Mouse (Mus musculus): Measurements from ENCODE around the gene Metap1d.

The Metap1d gene

DNA sequence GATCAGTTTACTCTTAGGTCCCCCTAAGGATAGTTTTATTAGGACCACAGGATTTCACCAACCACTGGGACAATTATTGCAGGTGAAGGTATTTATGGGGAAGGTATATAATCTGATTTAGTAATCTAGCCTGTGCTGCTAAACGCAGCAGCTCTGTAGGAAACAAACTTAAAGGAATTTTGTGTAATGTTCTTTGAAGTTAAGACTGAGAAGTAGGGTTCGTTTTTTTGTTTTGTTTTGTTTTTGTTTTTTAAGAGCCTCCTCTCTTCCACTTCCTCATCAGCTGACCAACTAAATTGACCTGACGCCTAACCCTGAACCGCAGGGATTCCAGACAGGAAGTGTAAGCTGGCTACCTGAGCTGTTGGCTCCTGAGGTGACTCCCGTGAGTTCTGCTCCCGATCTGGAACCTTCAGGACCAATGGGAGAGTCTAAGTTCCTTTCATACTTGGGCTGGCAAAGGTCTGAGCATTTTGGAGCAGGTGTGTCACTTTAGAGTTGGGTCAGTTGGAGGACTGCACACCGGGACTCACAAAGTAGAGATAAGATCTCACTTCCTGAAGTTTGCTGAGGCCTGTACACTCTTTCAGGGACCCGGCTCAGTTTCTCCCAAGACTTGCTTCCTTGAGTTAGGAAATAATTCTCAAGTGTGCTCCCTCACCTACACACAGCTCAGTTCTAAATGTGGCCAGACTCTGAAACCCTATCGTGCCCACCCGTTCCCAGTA, 73.7 kb downstream of the Metap1d start:
- no peak for DNase-seq (ENCODE audit: low spot score in 2 of 2)

DNA sequence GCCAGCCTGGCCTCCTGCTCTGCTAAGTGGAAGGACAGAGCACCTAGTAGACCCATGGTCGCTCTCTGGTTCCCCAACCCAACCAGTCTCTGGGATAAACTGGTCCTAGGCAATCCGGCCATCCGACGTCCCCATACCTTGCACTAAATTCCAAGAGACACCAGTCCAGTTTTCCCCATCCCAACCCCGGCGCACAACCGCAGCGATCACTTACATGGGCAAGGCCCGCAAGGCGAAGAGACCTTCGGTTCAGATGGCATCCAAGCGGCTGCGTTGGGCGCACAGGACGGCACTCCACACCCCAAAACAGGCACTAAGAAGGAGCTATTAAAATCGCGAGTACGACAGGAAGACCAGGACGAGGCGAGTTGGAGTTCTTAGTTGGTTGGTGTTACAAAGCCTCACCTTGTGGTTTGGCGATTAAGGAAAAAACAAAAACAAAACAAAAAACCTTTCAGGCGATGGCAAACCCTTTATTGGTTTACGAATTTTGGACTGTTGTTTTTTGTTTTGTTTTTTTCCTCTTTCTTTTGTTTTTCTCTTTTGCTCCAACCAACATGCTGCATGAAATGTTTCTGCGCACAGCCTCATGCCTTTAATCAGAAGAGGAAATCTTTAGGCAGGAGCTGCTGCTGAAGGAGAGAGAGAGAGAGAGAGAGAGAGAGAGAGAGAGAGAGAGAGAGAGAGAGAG, 74.4 kb downstream of the Metap1d start:
- DNase-seq (ENCODE audit: low spot score in 2 of 2), result peak in 1 of 2 experiments; percentile 18

DNA sequence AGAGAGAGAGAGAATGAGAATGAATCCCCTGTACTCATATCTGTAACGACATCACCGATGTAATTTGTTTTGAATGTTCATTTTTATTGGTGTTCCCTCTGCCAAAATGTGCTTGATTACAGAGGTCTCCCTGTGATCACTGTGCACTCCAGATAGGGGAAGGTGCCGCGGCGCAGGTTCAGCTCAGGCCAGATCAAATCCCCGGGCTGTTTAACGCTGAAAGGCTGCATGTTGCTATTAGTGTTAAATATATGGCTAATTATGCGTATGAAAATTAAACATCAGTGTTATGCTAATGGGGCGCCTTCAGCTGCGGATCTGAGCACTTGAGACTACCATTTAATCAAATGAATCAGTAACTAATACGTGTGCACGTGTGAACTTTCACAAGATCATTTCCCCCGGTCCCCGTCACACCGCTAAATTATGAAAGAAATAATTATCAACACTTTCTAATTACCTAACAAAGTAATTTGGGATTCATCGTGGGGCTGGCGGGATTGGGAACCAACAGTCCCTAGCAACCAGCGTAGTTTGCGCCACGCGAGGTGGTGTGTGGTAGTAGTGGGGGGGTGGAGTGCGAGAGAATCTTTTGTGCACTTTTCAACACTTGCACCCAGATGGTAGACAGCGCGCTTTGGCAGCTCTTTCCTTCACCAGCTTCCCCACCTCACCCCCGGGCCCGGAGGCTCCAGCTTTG, 75.1 kb downstream of the Metap1d start, which contains the start of gene Dlx1:
Gene Dlx1, plus strand, starts transcription at position 100 of the 700 bp plus-strand sequence.
- DNase-seq (ENCODE audit: low spot score in 2 of 2), result peak in 1 of 2 experiments; percentile 18

DNA sequence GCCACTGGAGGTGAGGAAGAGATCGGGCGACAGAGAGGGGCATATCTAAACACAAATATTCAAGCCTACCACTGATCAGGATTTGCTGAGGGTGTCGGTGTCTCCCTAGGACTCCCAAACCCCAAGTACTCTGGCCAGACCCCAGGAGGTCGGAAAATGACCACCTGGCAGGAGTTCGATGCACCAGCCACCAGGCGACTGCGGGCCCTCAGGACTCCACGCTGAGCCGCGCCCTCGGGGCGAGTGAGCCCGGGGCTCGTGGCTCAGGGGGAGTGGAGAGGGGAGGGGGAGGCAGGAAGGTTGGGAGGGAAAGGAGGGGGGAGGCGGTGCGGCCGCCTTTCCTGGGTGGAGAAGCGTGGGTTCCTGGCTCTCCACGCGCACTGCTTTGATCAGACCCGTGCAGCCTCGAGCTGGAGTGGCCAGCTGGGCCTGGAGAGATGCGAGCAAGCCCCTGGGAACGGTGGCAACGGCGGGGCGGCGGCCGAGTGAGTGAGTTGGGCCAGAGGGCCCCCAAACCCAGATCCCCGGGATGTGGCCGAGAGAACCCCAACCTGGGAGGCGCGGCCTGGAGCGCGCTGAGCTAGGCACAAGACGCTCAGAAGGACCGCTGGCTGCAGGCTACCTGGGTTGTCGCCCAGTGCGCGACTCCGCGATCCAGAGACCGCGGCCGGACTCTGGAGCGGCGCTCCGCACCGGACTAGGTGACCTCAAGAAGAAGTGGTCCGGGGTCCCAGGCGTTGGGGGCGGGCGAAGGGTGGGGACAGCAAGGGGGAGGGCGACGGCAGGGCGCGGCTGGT, 75.8 kb downstream of the Metap1d start:
- peak in 1 of 2 experiments; percentile 27 for DNase-seq (ENCODE audit: low spot score in 2 of 2)

DNA sequence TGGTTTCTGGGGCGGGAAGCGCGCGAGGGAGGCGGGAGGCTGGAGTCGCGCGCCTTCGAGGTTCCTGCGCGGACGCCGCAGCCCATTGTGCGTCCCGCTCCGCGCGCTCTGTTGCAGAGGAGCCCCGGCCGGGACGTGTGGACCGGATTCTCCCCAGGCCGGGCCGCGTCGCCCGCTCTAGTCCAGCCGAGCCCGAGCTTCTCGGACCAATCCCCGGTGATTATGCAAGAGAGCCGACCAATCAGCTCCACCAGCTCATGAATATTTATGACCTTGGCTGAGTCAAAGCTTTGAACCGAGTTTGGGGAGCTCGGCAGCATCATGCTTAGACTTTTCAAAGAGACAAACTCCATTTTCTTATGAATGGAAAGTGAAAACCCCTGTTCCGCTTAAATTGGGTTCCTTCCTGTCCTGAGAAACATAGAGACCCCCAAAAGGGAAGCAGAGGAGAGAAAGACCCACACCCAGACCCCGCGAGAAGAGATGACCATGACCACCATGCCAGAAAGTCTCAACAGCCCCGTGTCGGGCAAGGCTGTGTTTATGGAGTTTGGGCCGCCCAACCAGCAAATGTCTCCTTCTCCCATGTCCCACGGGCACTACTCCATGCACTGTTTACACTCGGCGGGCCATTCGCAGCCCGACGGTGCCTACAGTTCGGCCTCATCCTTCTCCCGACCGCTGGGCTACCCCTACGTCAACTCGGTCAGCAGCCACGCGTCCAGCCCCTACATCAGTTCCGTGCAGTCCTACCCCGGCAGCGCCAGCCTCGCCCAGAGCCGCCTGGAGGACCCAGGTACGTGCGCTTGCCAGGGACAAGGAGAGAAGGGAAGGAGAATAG, 76.7 kb downstream of the Metap1d start:
- peak in 1 of 2 experiments; percentile 56 for DNase-seq (ENCODE audit: low spot score in 2 of 2)

DNA sequence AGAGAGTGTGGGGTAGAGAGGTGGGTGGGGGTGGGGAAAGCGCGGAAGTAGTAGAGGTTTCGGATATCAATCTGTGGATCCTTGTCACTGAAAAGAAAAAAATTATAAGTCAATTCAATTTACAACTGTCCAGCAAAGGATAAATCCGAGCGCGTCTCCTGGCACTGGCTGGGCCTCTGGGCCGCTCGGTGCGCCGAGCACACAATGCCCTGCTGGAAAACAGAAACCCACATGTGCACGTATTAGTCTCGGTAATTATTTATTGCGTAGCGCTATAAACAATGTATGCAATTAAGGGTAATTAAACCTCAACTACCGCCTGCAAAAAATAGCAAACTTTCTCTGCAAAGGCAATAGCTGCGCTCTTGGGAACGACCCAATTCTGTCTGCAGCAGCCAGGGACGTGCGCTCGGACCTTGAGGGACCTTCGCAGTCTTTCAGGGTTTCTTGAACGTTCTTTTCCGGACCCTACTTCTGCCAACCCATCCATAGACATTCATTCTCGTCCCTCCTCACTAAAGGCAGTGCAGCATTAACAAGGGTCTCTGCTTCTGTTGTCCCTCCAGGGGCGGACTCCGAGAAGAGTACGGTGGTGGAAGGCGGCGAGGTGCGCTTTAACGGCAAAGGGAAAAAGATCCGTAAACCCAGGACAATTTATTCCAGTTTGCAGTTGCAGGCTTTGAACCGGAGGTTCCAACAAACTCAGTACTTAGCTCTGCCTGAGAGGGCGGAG, 77.5 kb downstream of the Metap1d start:
- DNase-seq (ENCODE audit: low spot score in 2 of 2), result peak in 1 of 2 experiments; percentile 15

DNA sequence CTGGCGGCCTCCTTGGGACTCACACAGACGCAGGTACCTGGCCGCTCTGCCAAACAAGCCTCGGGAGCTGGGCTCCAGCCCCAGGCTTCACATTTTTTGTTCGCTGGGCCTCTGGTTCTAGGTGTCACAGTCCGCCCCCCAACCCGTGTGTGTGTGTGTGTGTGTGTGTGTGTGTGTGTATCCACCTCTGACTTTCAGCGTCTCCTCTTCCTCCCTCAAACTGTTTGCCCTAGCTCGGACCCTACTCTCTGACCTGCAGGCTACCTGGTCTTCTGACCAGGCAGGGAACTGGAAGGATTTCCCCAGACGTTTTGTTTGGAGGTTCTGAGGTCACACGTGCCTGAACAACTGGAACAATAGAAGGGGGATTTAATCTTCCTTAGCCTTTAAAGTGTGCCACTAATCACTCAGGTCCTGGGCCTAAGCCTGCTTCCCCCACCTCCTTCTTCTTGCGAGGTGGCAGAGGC, 78.1 kb downstream of the Metap1d start:
- DNase-seq (ENCODE audit: low spot score in 2 of 2), result no peak

DNA sequence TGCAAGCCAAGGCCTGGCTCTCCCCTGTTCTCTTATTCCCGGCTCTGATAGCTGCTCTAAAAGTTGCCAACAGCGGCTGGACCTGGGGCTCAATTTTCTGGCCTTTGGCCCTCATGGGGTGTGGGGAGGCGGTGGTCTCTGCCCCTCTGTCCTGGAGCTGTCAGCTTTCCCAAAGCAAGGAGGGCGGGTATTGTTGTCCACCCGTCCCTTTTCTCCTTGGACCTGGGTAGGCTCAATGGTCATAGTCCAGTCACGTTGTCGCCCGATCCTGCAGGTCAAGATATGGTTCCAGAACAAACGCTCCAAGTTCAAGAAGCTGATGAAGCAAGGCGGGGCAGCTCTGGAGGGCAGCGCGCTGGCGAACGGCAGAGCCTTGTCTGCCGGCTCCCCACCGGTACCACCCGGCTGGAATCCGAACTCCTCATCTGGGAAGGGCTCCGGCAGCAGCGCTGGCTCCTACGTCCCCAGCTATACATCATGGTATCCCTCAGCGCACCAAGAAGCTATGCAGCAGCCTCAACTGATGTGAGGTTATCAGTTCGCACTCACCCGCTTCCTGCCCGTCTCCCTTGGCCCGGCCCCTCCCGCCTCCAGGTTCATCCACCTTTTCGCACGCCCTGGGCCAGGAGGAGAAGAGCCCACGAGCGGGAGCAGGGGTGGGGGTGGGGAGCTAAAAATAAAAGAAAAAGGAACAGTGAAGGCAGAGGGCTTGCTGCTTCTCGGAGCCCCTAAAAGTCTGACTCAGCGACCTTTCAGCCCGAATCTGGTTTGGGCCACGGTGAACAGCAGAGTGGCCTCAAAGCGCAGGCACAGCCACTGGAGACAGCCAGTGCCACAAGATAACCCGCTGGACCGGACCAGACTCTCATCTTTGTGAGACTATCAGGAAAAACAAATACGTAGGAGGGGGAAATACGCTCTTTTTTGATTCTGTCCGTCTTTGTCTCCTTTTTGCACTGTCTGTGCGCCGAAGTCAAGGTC, 79.2 kb downstream of the Metap1d start:
- DNase-seq (ENCODE audit: low spot score in 2 of 2), result no peak

DNA sequence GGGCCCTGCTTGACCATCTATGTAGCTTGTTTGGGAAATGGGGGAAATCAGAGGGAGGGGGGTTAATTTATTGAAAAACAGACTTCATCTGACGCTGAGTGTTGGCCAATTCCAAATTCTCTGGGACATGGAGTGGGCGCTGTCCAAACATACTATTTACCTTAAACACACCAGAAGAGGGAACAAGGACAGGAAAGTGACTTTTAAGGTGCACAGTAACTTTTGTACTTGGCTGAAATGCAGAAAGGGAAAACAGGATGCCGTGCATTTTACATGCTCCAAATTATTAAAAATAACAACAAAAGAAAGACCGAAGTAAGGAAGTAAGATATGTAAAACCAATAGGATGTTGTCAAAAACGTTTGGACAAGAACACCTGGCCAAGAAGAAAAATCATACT, 80.0 kb downstream of the Metap1d start:
- no peak for DNase-seq (ENCODE audit: low spot score in 2 of 2)

DNA sequence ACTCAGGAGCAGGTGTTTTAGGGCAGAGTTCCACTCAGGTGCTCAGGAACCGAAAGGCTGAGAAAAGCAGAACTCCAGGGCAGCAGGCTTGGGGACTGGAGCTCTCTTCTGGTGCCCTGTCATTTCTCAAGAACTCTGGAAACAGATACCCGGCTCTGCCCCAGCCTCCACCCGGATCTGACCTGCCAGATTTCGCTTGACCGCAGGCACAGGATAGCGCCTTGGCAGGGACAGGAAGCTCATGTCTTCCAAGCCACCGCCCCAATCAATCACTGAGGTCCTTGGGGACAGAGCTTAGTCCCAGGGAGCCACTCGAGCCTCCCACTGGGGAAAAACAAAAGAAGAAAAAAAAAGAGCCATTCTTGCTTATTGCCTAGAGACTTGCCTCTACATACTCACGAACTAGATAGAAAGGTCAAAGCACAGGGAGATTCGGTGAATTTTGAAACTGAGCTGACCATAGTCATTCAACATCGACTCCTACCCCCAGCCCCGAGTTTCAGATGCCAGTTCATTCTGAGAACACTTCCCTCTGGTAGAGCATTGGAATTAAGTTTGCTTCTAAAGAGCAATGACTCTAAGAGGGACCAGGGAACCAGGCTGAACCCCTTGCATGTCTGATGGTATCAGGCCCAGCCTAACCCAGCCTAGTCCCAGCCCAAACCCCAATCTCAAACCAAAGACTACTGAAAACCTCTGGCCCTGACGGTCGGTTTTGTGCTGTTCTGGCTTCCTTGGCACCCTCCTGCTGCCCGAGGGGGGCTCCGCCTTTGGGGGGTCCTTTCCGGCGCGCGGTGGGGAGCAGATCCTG, 81.4 kb downstream of the Metap1d start:
- no peak for DNase-seq (ENCODE audit: low spot score in 2 of 2)

DNA sequence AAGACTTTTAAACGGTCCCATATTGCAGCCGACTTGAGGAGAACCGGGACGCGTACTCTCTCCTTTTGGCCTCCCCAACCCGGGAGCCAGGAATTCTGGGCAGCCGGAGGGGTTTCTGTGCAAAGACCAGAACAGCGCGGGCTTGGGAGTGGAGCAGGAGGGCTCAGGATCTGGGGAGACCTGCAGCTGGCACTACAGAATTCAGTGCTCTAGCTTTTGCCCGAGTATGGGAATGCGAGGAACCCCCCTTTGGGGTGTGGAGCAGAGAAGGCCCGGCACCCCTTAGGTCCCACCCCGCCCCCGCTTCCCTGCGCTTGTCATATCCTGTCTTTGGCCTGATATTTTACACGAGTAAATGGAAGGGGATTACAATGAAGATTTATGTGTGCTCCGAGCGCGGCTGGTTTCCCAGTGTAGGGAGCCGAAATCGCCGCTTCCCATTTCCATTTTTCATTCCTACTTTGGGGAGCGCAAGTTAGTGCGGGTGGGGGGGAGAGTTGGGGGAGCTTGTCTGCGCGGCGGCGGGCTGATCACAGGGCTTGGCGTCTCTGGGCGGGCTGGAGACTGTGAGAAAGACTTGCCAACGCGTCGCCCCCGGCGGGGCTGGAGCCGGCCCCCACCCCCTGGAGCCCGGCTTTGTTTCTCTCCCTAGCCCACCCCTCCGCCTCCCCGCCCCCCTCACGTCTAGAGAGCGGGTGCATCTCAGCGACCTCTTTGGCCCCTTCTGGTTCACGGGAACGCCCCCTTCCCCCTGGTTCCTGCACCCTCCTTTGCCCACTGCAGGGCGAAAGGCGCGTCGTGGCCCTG, 87.7 kb downstream of the Metap1d start:
- DNase-seq (ENCODE audit: low spot score in 2 of 2), result no peak

DNA sequence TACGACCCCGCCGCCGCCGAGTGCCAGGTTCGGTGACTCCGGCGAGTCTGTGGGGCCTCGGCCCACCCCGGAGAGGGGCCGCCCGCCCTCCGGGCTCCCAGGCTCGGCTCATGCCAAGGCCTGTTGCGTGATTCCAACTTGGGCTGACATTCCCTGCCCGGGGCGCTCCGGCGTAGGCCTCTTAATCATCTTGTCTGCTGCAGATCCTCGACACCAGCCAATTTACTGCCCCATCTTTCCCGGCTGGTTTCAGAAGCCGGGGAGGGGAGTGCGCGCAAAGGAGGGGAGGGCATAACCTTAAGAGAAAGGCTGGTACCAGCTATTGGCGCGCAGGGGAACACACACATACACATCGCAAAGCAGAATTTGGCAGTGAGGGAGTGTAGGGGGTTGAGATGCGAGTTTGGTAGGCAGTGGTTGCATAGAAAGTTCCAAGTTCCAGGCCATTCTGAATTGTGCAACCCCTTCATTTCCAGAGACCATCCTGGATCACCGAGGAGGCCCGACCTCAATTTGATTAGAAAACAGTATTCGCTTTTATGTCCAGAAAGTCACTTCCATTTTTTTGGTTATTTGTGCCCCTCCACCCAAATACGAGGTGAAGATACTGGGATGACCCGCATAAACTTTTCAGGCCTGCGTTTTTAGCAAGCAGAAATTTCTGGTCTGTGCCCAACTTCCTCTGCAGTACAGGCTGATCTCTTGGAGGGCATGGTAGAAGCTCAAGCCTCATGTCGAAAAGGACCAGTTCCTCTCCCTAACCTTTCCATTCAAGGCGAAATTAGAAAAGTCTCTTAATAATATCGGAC, 88.5 kb downstream of the Metap1d start:
- no peak for DNase-seq (ENCODE audit: low spot score in 2 of 2)

DNA sequence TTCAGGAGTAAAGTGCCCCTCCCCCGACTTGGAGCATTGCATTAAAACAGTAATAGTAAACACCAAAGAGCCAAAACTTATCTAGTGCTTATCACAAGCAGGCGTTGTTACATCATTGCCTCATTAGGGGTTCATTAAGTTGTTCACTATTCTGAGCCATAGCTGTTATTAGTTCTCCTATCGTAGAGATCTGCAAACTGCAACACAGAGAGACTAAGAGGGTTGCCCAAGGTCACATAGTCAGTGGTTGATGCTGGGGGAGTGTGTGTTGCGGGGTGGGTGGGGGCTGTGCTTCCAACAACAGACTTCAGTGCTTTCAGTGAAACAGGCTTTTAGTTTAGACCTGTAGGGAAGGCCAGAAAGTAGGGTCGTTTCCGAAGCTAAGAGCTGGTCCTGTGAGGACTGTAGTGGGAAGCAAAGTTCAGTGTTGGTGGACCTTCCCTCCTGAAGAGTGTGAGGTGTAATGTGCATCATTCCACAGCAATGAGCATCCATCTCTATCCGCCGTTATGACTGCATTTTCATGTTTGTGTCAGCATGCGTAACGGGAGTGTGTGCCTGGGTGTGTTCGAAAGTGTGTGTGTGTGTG, 89.2 kb downstream of the Metap1d start:
- DNase-seq (ENCODE audit: low spot score in 2 of 2), result no peak

DNA sequence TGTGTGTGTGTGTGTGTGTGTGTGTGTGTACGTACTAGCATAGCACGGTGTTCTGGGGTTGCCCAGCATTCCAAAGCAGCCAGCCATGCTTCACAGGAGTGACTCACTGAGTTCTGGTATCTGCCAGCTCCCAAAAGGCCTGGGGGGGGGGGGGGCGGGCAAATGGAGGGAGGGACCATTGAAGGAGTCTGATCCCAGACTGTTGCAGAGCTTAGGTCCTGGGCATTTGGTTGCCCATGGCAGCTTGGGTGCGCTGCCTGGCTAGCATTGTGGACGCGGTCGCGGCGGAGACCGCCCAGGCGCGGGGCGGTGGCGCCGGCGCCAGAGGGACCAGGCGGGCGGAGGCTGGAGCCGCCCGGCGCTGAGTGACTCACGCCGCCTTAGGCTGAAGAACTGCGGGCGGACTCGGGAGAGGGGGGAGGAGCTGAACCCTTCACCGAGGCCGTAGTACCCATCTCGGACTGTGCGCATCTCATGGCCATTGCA, 89.8 kb downstream of the Metap1d start:
- DNase-seq (ENCODE audit: low spot score in 2 of 2), result no peak

DNA sequence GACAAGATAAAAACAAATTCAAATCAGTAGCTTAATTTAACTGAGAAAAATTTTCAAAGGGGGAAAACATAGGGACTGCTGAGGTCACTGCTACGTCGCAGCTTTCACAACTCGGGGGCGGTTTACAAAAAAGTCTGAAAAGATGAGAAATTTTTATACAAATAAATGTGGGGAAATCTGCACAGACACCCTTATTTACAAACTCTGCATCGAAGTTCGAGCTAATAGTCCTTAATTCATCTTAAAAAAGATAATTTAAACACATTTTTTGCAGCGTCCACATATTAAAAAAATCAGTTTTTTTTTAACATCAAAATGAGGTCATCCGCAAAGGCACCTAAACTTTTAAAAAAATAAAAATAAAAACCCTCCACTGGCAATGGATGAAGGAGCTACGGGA, 90.5 kb downstream of the Metap1d start:
- no peak for DNase-seq (ENCODE audit: low spot score in 2 of 2)

DNA sequence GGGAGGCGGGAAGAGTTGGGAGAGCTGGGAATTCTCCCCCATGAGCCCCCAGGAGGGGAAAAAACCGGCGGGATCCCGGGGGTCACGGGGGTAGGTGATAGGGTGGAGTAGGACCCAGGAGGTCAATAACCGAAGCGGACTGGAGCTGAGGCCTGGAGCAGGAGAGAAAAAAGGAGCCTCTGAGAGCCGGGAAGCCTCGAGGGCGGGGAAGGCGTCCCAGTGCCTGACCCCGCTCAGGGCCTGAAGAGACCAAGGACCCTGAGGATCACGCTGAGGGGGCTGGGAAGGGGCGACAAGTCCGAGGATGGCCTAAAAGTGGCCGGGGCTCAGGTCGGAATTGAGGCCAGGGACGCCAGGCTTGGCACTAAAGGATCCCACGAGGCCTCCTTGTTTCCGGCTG, 90.9 kb downstream of the Metap1d start:
- no peak for DNase-seq (ENCODE audit: low spot score in 2 of 2)

Data from spleen, postnatal 10 days (tissue).